Mouse (Mus musculus) liver, adult 2 months (tissue): ENCODE measurements around the gene Rgs11.

Source experiments
- CTCF ChIP-seq: fragments of 200-500 bp; IDR thresholded peaks from 2 replicates; pipeline ENCODE4 v1.5.1; 2011; ENCODE audit warnings: low read depth, low read length, control low read depth
- POLR2A ChIP-seq: fragments of 200-500 bp; IDR thresholded peaks from 2 replicates; pipeline ENCODE4 v1.6.1; 2011; ENCODE audit warnings: low read length, control low read depth; ENCODE audit not compliant: insufficient read depth; ENCODE audit errors: extremely low read depth

DNA sequence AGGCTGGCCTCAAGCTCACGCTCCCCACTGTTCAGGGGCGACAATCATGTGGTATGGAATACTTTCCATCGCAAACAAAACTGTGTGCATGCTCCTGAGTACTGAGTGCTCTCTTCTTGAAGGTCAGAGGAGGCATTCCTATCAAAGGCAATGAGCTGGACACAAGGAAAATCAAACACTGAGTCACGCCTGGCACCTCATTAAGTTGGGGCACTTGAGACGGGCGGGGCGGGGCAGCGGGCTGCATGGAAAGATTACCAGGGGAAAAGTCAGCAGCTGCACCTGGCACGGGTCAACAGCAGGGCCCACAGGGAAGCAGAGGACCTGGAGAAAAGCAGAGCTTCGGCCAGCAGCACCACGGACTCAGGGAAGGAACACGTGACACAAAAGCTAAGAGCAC lies 22.4 kb downstream of the Rgs11 start:
- no peak for TF ChIP-seq CTCF
- no peak for TF ChIP-seq POLR2A
